Mouse (Mus musculus) ES-E14 (cell line): Measurements from ENCODE around the gene Cspg5. TPM values are rescaled to one million over a fixed set of nuclear protein-coding genes. Genes with fewer than 3 reads are reported as not detected.
A peak's percentile ranks its signal among the peaks of the same experiment; 100 is the strongest.

Experiments used
- DNase-seq: peaks from one replicate; pipeline ENCODE4 v3.0.0-alpha.2; 2013; ENCODE audit warnings: low read depth, low spot score
- H3K27ac ChIP-seq: 2 replicates; pipeline ENCODE4 v1.5.1; 2012; ENCODE audit warnings: low read depth, mild to moderate bottlenecking, low read length, moderate library complexity, mixed read lengths; ENCODE audit not compliant: poor library complexity, insufficient read depth, severe bottlenecking
- H3K36me3 ChIP-seq: 2 replicates; pipeline ENCODE4 v1.6.1; 2012; ENCODE audit warnings: mild to moderate bottlenecking, low read length, moderate library complexity, mixed read lengths; ENCODE audit not compliant: control insufficient read depth, poor library complexity, insufficient read depth, severe bottlenecking
- H3K4me1 ChIP-seq, 2 experiments: fragments of 150-350 bp in 1 of 2; sonication (generic) in 1 of 2; 2 replicates each; pipeline ENCODE4 v1.6.1; 2012; ENCODE audit warnings: low read length in 2 of 2, mild to moderate bottlenecking in 1 of 2, mixed read lengths in 1 of 2; ENCODE audit not compliant: control insufficient read depth in 2 of 2, insufficient read depth in 2 of 2, poor library complexity in 1 of 2
- H3K4me3 ChIP-seq, 2 experiments: fragments of 150-350 bp in 1 of 2; sonication (generic) in 1 of 2; 2 replicates each; pipeline ENCODE4 v1.5.1; 2012; ENCODE audit warnings: low read length in 2 of 2, low read depth in 1 of 2, mild to moderate bottlenecking in 1 of 2, mixed read lengths in 1 of 2; ENCODE audit not compliant: insufficient read depth in 1 of 2, poor library complexity in 1 of 2, severe bottlenecking in 1 of 2
- H3K9ac ChIP-seq: 2 replicates; pipeline ENCODE4 v1.6.1; 2012; ENCODE audit warnings: low read depth, mild to moderate bottlenecking, low read length, mixed read lengths; ENCODE audit not compliant: poor library complexity, insufficient read depth, severe bottlenecking
- H3K9me3 ChIP-seq: fragments of 150-350 bp; sonication (generic); 2 replicates; pipeline ENCODE4 v1.6.1; 2012; ENCODE audit warnings: low read depth, mild to moderate bottlenecking, low read length; ENCODE audit not compliant: control insufficient read depth, insufficient read depth
- CHD2 ChIP-seq: IDR thresholded peaks from 2 replicates; pipeline ENCODE4 v1.6.1; 2014; ENCODE audit warnings: mild to moderate bottlenecking, low read depth, low read length, inconsistent platforms
- HCFC1 ChIP-seq: IDR thresholded peaks from 2 replicates; pipeline ENCODE4 v1.6.1; 2012; ENCODE audit warnings: low read length, inconsistent platforms, borderline replicate concordance; ENCODE audit not compliant: insufficient read depth
- MAFK ChIP-seq: IDR thresholded peaks from 2 replicates; pipeline ENCODE4 v1.6.1; 2014; ENCODE audit warnings: mild to moderate bottlenecking, low read depth, low read length, inconsistent platforms; ENCODE audit not compliant: insufficient read depth
- ZC3H11A ChIP-seq: IDR thresholded peaks from 2 replicates; pipeline ENCODE4 v1.6.1; 2012; ENCODE audit warnings: low read depth, mild to moderate bottlenecking, inconsistent platforms, low read length, borderline replicate concordance
- ZNF384 ChIP-seq: IDR thresholded peaks from 2 replicates; pipeline ENCODE4 v1.6.1; 2012; ENCODE audit warnings: low read depth, low read length, inconsistent platforms
- in situ Hi-C, 2 experiments: fragments of 600-800 bp; cut with MboI; formaldehyde crosslinking; loops; one replicate each; pipeline ENCODE4 v1.15.1; 2025; ENCODE audit warnings: low sequenced_read_pairs in 2 of 2, inconsistent platforms in 1 of 2; ENCODE audit not compliant: unreplicated experiment in 2 of 2
- total RNA-seq: library from RNA; depleted of rRNA; stranded (reverse); fragments of 300-350 nt; gene quantifications from 2 replicates; pipeline ENCODE4 v1.2.3, GENCODE M21; 2012; rRNA removed

Cspg5 gene
- total RNA-seq, 1 experiment = 3.3 TPM

- TF ChIP-seq ZC3H11A = peak; percentile 95
- TF ChIP-seq ZNF384 = 0 out of 2 replicates have a peak, but pooled peaks have one; percentile 33
- no peak for TF ChIP-seq CHD2
- peaks cover 0 to 2% of the 10 kb centered on the region in 2 experiments; a peak in 1 of 4 replicates for H3K4me1 ChIP-seq
- in situ Hi-C loops = loop anchor here in 1 of 2 experiments (10.0 kb wide), 1 partner anchor 142 kb away; no protein-coding TSS in a partner anchor
- no peaks in the 10 kb centered on the region for H3K9me3 ChIP-seq
- no peaks in the 10 kb centered on the region for H3K36me3 ChIP-seq
- H3K9ac ChIP-seq = no peak overlapping the region
- DNase-seq = peak; percentile 94
- H3K27ac ChIP-seq = no peak overlapping the region
- no peak overlapping the region for H3K4me3 ChIP-seq
Observed at GRCm38 (mm10) chr9:110296867-110297627, 53.5 kb downstream of the Cspg5 start.

DNA sequence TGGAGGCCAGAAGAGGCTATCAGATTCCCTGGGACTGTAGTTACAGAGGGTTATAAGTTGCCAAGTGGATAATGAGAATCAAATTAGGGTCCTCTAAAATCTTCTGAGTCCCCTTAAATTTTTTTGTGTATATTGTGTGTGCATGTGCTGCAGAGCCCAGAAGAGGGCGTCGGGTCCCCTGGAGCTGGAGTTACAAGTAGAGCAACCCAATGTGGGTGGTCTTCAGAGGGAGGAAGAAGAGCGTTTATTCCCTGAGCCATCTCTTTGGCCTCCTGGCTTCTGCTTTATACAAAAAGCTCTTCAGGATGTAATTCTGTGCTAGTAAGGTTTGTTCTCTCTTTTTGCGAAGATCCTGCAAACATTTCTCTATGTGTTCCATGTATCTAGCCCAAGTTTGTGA lies 60.9 kb downstream of the Cspg5 start:
- in situ Hi-C loops = no loop called here
- H3K27ac ChIP-seq = peak overlapping the region; percentile 83
- peak overlapping the region; percentile 69 to 81 for H3K4me3 ChIP-seq
- no peaks in the 10 kb centered on the region for H3K36me3 ChIP-seq
- TF ChIP-seq CHD2 = no peak
- no peak for TF ChIP-seq ZC3H11A
- no peak for TF ChIP-seq MAFK
- TF ChIP-seq ZNF384 = no peak
- peak; percentile 60 for DNase-seq
- H3K9me3 ChIP-seq = no peaks in the 10 kb centered on the region
- no peaks in the 10 kb centered on the region; a peak in 1 of 4 replicates for H3K4me1 ChIP-seq
- peak overlapping the region; percentile 78 for H3K9ac ChIP-seq

DNA sequence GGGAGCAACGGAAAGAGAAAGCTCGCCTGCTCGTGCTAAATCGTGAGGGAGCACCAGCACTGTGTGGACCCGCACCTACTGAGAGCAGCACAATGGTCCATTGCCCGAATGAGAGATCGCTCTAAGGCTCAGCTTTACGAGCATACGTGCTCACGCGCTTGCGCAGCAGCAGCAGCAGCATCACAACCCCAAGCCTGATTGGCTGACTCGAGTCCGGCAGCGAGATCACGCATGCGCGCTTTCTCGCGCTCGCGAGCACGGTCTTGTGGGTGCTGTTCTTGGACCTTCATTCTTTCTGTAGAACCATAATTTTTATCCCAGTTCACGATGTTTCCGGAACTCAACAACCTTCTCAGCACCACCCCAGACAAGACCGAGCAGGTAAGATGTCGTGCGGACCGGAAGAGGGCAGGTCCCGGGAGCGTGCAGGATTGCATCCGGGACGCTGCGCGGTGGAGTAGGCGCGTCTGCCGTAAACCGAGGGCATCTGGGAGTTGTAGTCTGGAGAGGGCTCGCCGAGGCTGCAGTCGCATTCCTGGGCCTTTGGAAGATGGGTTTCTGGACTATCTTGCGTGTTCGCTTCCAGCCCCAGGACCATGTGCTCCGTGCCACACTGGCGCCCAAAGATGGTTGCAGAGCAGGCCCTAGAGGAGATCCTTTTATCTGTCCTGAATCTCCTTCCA lies 61.5 kb downstream of the Cspg5 start, which contains the start of gene Elp6:
Elp6 (plus strand) TSS at position 205 of the 683 bp plus-strand sequence.
- in situ Hi-C loops = no loop called here
- peak within 1 kb of the TSS; percentile 87 for H3K9ac ChIP-seq
- no peaks in the 10 kb centered on the region; a peak in 1 of 4 replicates for H3K4me1 ChIP-seq
- H3K27ac ChIP-seq = peak within 1 kb of the TSS; percentile 85
- TF ChIP-seq ZNF384 = no peak
- no peak for TF ChIP-seq MAFK
- no peak for TF ChIP-seq CHD2
- TF ChIP-seq HCFC1 = peak; percentile 95
- DNase-seq = peak; percentile 87
- no peaks in the 10 kb centered on the region for H3K36me3 ChIP-seq
- no peaks in the 10 kb centered on the region for H3K9me3 ChIP-seq
- H3K4me3 ChIP-seq = peak within 1 kb of the TSS; percentile 69 to 81

GRCm38 (mm10) chr9:110306371-110306770 lies 62.8 kb downstream of the Cspg5 start:
- H3K9me3 ChIP-seq = no peaks in the 10 kb centered on the region
- H3K4me1 ChIP-seq = no peaks in the 10 kb centered on the region; a peak in 1 of 4 replicates
- H3K36me3 ChIP-seq = peaks cover 8% of the 10 kb centered on the region
- H3K27ac ChIP-seq = no peak overlapping the region
- no peak for TF ChIP-seq ZNF384
- no peak for TF ChIP-seq CHD2
- no peak for TF ChIP-seq ZC3H11A
- no peak for TF ChIP-seq HCFC1
- no peak for TF ChIP-seq MAFK
- in situ Hi-C loops = no loop called here
- no peak for DNase-seq
- peak overlapping the region; percentile 87; the same call in 1 of the 2 replicates for H3K9ac ChIP-seq
- H3K4me3 ChIP-seq = no peak overlapping the region

Other genes starting within 250 kb of the Cspg5 start
- gene Smarcc1, start 126.1 kb upstream of the Cspg5 start, total RNA-seq = 56.9 and 64.3 TPM in 2 replicates
- gene Dhx30, start 126.0 kb upstream of the Cspg5 start, total RNA-seq = 191 and 204 TPM in 2 replicates
- gene Elp6, start 61.4 kb downstream of the Cspg5 start, total RNA-seq = 24.5 and 28.3 TPM in 2 replicates
- gene Scap, start 89.5 kb downstream of the Cspg5 start, total RNA-seq = 67.7 and 90.1 TPM in 2 replicates
- gene Ptpn23, start 164.4 kb downstream of the Cspg5 start, total RNA-seq = 42.6 and 50.3 TPM in 2 replicates
- not detected in 2 replicates for gene Ngp, start 176.0 kb downstream of the Cspg5 start, total RNA-seq
- gene Klhl18, start 232.9 kb downstream of the Cspg5 start, total RNA-seq = 4.4 and 4.7 TPM in 2 replicates
- 0.63 and 0.71 TPM in 2 replicates for gene Kif9, start 233.2 kb downstream of the Cspg5 start, total RNA-seq